Mouse (Mus musculus): ENCODE measurements around the gene Atox1.

The Atox1 gene

DNA sequence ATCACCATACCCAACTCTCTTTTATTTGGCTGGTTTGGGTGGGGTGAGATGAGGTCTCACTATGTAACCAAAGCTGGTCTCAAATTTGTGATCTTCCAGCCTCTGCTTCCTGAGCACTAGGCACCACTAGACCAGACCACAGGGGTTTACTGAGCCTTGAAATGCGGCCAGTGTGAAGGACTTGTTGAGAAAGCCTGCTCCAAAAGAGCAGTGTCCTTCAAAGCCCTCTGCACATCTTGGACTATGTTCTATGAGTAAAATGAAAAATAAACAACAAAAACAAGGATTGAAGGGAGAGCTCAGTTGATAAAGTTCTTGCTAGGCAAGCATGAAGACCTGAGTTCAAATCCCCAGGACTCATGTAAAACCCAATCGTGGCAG is 47.6 kb downstream of the Atox1 start:
- no peak for DNase-seq (ENCODE audit: low spot score)

DNA sequence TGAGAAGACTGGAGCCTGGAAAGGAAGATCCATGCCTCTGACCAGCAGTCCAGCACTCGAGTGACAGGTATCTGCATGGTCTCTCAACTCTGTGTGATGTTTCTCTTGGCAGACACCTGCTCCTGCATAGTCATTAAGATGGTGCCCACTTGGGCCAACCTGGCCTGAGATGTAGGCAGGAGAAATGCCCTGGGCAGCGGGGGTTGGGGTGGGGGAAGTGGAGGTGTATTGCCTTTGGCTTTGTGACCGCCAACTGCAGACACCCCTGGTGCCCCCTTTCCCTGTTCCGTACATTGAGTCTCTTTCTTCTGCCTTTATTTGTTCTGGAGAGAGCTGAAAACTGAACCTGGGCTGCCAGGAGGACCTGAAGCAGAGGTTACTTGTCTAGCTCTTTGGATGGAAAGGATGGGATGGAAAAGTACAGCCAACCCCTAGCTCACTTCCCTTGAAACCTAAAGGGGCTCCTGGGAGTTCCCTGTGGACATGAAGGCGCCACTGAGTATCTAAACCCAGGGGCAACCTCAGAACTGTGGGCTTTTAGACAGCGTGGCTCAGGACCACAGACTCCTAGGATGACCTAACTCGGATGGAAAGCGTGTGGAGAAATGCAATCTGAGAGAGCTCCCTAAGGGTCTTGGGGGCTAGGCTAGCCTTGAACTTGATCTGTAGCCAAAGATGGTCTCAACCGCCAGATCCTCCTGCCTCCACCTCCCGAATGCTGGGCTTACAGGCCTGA is 48.2 kb downstream of the Atox1 start:
- no peak for DNase-seq (ENCODE audit: low spot score)

DNA sequence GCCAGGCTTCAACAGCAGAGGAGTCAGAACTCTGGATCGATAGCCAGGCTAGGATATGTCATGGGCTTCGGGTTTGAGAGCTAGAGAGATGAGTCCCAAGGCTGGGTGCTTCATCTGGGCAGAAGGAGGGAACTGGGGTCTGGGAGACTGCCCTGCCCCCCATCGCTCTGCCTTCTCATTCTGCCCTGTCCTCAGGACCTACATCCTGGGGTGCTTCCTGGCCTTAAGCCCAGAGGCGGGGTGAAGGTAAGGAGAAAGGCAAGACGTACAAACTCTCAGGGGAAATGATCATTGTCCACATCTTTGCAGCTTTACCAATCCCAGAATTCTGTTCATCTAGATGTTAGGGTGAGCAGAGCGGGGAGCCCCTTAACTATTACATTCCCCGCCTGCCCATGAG is 49.0 kb downstream of the Atox1 start:
- DNase-seq (ENCODE audit: low spot score) = no peak

DNA sequence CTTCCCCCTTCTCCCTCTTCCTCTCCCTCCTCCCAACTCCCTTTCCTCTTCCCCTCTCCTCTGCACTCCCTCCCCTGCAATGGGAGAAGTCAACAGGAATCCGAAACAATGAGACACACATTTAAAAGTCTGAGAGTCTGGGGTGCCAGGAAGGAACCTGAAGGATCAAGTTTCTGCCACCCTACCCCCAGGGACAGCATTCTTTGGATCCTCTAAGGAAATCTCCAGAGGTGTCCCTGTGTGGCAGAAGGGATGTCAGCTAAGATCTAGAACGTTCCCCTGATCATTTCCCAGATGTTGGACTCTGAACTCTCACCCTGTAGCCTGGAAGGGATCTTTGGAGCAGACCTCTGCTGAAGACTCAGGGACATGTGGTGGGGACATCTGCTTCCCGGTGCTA is 50.5 kb downstream of the Atox1 start:
- DNase-seq (ENCODE audit: low spot score) = no peak

- no peak for DNase-seq (ENCODE audit: low spot score)
Observed at GRCm38 (mm10) chr11:55410005-55410404, 51.0 kb downstream of the Atox1 start.

DNA sequence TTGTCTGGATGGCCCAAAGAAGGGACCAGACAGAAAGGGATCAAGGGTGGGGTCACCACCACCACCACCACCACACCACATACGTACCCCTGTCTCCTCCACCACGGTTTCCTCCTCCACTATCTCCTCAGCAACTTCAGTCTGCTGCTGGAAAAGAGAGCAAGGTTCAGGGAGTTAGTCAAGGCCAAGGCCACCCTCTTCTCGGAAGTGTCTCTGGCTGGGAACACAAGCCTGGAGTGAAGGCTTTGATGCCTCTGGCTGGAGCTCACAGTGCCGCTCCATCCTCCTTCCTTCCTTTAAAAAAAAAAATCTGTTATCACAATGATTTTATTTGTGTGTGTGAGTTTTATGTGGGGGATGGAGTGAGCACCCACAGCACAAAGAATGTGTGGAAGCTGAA is 53.9 kb downstream of the Atox1 start:
- no peak for DNase-seq (ENCODE audit: low spot score)

DNA sequence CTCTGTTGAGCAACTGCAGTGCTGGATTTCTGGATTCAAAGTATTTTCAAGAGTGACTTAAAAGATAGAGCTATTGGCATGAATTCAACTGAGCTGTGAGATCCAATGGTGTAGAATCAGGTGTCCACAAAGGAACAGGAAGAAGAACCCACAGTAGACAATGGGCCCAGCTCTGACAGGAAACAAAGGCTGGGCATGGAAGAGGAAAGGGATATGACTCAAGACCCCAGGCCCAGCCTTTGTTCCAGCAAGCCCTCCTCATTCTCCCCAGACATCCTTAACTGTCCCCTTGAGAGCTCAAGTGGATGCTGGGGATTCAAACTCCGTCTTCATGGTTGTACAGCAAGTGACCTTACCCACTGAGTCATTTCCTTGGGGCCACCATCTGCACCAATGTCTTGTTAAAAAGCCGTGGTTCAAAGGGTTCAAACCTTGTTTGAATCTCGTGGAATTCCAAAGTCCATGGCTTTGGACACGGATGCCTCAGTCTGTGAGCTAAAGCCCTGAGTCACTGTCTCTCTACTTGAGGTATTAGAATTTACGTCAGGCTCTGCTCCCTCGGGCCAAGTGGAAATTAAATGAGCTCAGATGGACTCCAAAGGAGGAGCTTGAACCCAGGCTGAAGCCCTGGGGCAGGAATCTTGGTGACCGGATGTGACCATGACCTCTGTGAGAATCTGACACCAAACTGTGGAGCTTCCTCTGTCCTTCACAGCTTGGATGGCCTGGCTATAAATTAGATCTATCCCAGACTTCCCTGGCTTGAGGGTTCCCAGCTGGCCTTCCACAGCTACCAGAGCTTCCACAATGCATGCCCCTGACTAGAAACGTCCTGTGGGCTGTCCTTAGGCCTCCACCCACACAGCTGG is 55.2 kb downstream of the Atox1 start:
- DNase-seq (ENCODE audit: low spot score) = no peak

GRCm38 (mm10) chr11:55404659-55405457 is 56.2 kb downstream of the Atox1 start:
- DNase-seq (ENCODE audit: low spot score) = no peak

GRCm38 (mm10) chr11:55400863-55401262 is 60.2 kb downstream of the Atox1 start:
- DNase-seq (ENCODE audit: low spot score) = no peak

GRCm38 (mm10) chr11:55398371-55398770 is 62.7 kb downstream of the Atox1 start:
- no peak for DNase-seq (ENCODE audit: low spot score)

DNA sequence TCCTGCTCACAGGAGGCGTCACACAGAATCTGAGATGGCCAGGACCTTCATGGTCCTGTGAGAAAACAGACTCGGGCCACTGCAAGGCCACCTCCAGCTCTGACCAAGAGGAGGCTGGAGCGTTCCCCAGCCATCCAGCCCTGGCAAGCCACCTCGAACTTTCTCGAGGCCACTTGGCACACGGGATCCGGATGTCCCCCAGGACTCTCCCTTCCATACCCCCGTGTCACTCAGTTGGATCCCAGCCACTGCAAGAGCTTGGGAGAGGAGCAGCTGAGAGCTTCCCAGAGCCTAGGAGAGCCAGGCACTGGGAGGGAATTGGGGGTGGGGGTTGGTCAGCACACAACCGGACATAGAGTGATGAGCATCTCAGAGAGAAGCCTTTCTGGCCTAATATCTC is 63.6 kb downstream of the Atox1 start:
- DNase-seq (ENCODE audit: low spot score) = no peak

DNA sequence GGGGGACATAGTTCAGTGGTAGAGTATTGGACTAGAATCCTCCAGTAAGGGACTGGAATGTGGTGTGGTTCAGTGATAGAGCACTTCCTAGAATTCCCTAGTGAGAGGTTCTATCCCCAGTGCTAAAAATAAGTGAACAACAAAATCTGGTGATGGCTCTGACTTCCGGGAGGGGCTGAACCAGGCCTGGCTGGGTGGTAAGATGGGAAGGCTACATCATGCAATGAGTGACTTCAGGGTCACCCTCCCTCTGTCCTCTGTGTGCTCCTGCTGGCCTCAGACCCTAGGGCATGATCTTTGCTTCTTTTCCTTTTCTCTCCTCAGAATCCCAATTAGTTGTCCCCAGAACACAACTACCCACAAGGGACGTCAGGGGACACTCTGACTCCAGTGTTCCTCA is 64.0 kb downstream of the Atox1 start:
- DNase-seq (ENCODE audit: low spot score) = no peak
